Mouse (Mus musculus) hindbrain, embryonic 12.5 days (tissue): ENCODE results near the gene Mtrf1l. TPM values are rescaled to one million over a fixed set of nuclear protein-coding genes. Genes with fewer than 3 reads are reported as not detected.

Experiments
- ATAC-seq: fragments of 200-750 bp; cut with Nextera tagmentation; 2 replicates; pipeline ENCODE4 v1.8.0; 2017; ENCODE audit warnings: moderate TSS enrichment; ENCODE audit not compliant: low FRiP score
- H3K27ac ChIP-seq: fragments of 300-500 bp; sonication (generic); 2 replicates; pipeline ENCODE4 v1.5.1; 2016; ENCODE audit warnings: mild to moderate bottlenecking
- H3K27me3 ChIP-seq: fragments of 300-500 bp; sonication (generic); 2 replicates; pipeline ENCODE4 v1.6.1; 2016; ENCODE audit warnings: mild to moderate bottlenecking
- H3K36me3 ChIP-seq: fragments of 300-500 bp; sonication (generic); 2 replicates; pipeline ENCODE4 v1.6.1; 2016; ENCODE audit warnings: mild to moderate bottlenecking
- H3K4me1 ChIP-seq: fragments of 300-500 bp; sonication (generic); 2 replicates; pipeline ENCODE4 v1.6.1; 2016
- H3K4me2 ChIP-seq: fragments of 300-500 bp; sonication (generic); replicated peaks from 2 replicates; pipeline ENCODE4 v1.6.1; 2016; ENCODE audit warnings: mild to moderate bottlenecking
- H3K4me3 ChIP-seq: fragments of 300-500 bp; sonication (generic); 2 replicates; pipeline ENCODE4 v1.5.1; 2016; ENCODE audit warnings: mild to moderate bottlenecking
- H3K9ac ChIP-seq: fragments of 300-500 bp; sonication (generic); 2 replicates; pipeline ENCODE4 v1.6.1; 2016; ENCODE audit warnings: mild to moderate bottlenecking, moderate library complexity
- H3K9me3 ChIP-seq: fragments of 300-500 bp; sonication (generic); replicated peaks from 2 replicates; pipeline ENCODE4 v1.6.1; 2016; ENCODE audit warnings: mild to moderate bottlenecking
- WGBS: fragments of 180-500 bp; shearing (Covaris S2); methylation state at CpG from one replicate; pipeline ENCODE4 v1.1.7; 2016; 5-methylcytosine and 5-hydroxymethylcytosine counted together
- polyA plus RNA-seq: library from polyadenylated mRNA; unstranded; fragments of >200 nt; fragmentation: Nextera tagmentation; extraction: Ambion mirVana; gene quantifications from 2 replicates; pipeline ENCODE4 v1.2.1, GENCODE M21; 2016

Gene Mtrf1l
- polyA plus RNA-seq, result 11.6 and 12.5 TPM in 2 replicates

- no peaks in the 10 kb centered on the region for H3K9me3 ChIP-seq
- peaks cover 9% of the 10 kb centered on the region for H3K36me3 ChIP-seq
- no peaks in the 10 kb centered on the region for H3K27me3 ChIP-seq
- H3K4me3 ChIP-seq, result peak within 1 kb of the TSS; percentile 91
- peaks cover 13% of the 10 kb centered on the region for H3K4me1 ChIP-seq
- under 1% methylated on average over 47 of the region's 47 CpGs for WGBS
- peak within 1 kb of the TSS; percentile 94 for H3K9ac ChIP-seq
- H3K27ac ChIP-seq, result peak within 1 kb of the TSS; percentile 89
- peak; percentile 97 for ATAC-seq
- peak within 1 kb of the TSS; percentile 70 for H3K4me2 ChIP-seq
These were observed at the start of gene Mtrf1l for GRCm38 (mm10) chr10:5823740-5824491. TSS of gene Mtrf1l (minus strand) at chr10:5823910.

GRCm38 (mm10) chr10:5871081-5871480 is 47.4 kb upstream of the Mtrf1l start:
- Histone ChIP-seq H3K9me3 (no peaks in the 10 kb centered on the region), H3K4me3 (no peak overlapping the region), H3K36me3 (no peaks in the 10 kb centered on the region), H3K4me2 (no peak overlapping the region), H3K9ac (no peak overlapping the region), H3K27me3 (no peaks in the 10 kb centered on the region), H3K27ac (no peak overlapping the region), H3K4me1 (no peaks in the 10 kb centered on the region)
- WGBS, result 45% methylated on average over 4 of the region's 4 CpGs
- no peak for ATAC-seq

- ATAC-seq, result no peak
- Histone ChIP-seq H3K9me3 (no peaks in the 10 kb centered on the region), H3K27me3 (no peaks in the 10 kb centered on the region), H3K4me1 (no peaks in the 10 kb centered on the region), H3K9ac (no peak overlapping the region), H3K4me3 (no peak overlapping the region), H3K4me2 (no peak overlapping the region), H3K27ac (no peak overlapping the region), H3K36me3 (no peaks in the 10 kb centered on the region)
- WGBS, result 79% methylated on average over 11 of the region's 11 CpGs
These were observed 44.4 kb upstream of the Mtrf1l start for GRCm38 (mm10) chr10:5867981-5868552.

- H3K36me3 ChIP-seq, result peaks cover 6% of the 10 kb centered on the region; the same call in 1 of the 2 replicates
- ATAC-seq, result no peak
- H3K4me1 ChIP-seq, result no peaks in the 10 kb centered on the region
- WGBS, result 65% methylated on average over 2 of the region's 2 CpGs
- no peak overlapping the region for H3K4me3 ChIP-seq
- no peaks in the 10 kb centered on the region for H3K9me3 ChIP-seq
- H3K27ac ChIP-seq, result no peak overlapping the region
- H3K9ac ChIP-seq, result no peak overlapping the region
- H3K27me3 ChIP-seq, result no peaks in the 10 kb centered on the region
- H3K4me2 ChIP-seq, result no peak overlapping the region
These were observed 42.3 kb upstream of the Mtrf1l start for GRCm38 (mm10) chr10:5865996-5866395.

GRCm38 (mm10) chr10:5862669-5863068 is 39.0 kb upstream of the Mtrf1l start:
- no peaks in the 10 kb centered on the region for H3K27me3 ChIP-seq
- ATAC-seq, result no peak
- peaks cover 6% of the 10 kb centered on the region; the same call in 1 of the 2 replicates for H3K36me3 ChIP-seq
- H3K4me1 ChIP-seq, result no peaks in the 10 kb centered on the region
- no peaks in the 10 kb centered on the region for H3K9me3 ChIP-seq
- H3K27ac ChIP-seq, result no peak overlapping the region
- H3K4me2 ChIP-seq, result no peak overlapping the region
- WGBS, result 96% methylated on average over 3 of the region's 3 CpGs
- H3K9ac ChIP-seq, result no peak overlapping the region
- no peak overlapping the region for H3K4me3 ChIP-seq

GRCm38 (mm10) chr10:5860849-5861248 is 37.1 kb upstream of the Mtrf1l start:
- H3K4me3 ChIP-seq, result no peak overlapping the region
- H3K9ac ChIP-seq, result no peak overlapping the region
- no peak for ATAC-seq
- H3K27ac ChIP-seq, result no peak overlapping the region
- no peak overlapping the region for H3K4me2 ChIP-seq
- H3K36me3 ChIP-seq, result peaks cover 6% of the 10 kb centered on the region; the same call in 1 of the 2 replicates
- H3K4me1 ChIP-seq, result no peaks in the 10 kb centered on the region
- no peaks in the 10 kb centered on the region for H3K9me3 ChIP-seq
- 85% methylated on average over 3 of the region's 3 CpGs for WGBS
- no peaks in the 10 kb centered on the region for H3K27me3 ChIP-seq

GRCm38 (mm10) chr10:5859729-5860128 is 36.0 kb upstream of the Mtrf1l start:
- Histone ChIP-seq H3K4me3 (no peak overlapping the region), H3K27ac (no peak overlapping the region), H3K4me1 (no peaks in the 10 kb centered on the region), H3K9me3 (no peaks in the 10 kb centered on the region), H3K9ac (no peak overlapping the region), H3K27me3 (no peaks in the 10 kb centered on the region), H3K4me2 (no peak overlapping the region), H3K36me3 (peaks cover 6% of the 10 kb centered on the region; the same call in 1 of the 2 replicates)
- 69% methylated on average over 4 of the region's 4 CpGs for WGBS
- ATAC-seq, result no peak

- 72% methylated on average over 10 of the region's 10 CpGs for WGBS
- H3K36me3 ChIP-seq, result peaks cover 6% of the 10 kb centered on the region; the same call in 1 of the 2 replicates
- no peaks in the 10 kb centered on the region for H3K9me3 ChIP-seq
- no peaks in the 10 kb centered on the region for H3K4me1 ChIP-seq
- H3K4me3 ChIP-seq, result no peak overlapping the region
- H3K27ac ChIP-seq, result no peak overlapping the region
- H3K4me2 ChIP-seq, result no peak overlapping the region
- H3K9ac ChIP-seq, result no peak overlapping the region
- H3K27me3 ChIP-seq, result no peaks in the 10 kb centered on the region
- no peak for ATAC-seq
These were observed 34.4 kb upstream of the Mtrf1l start for GRCm38 (mm10) chr10:5857996-5858549.

- no peak overlapping the region for H3K27ac ChIP-seq
- no peaks in the 10 kb centered on the region for H3K4me1 ChIP-seq
- no peak for ATAC-seq
- no peaks in the 10 kb centered on the region for H3K36me3 ChIP-seq
- WGBS, result 90% methylated on average over 8 of the region's 8 CpGs
- no peak overlapping the region for H3K4me2 ChIP-seq
- no peak overlapping the region for H3K4me3 ChIP-seq
- H3K27me3 ChIP-seq, result no peaks in the 10 kb centered on the region
- H3K9ac ChIP-seq, result no peak overlapping the region
- no peaks in the 10 kb centered on the region for H3K9me3 ChIP-seq
These were observed 29.7 kb upstream of the Mtrf1l start for GRCm38 (mm10) chr10:5853290-5853868.

GRCm38 (mm10) chr10:5846939-5847338 is 23.2 kb upstream of the Mtrf1l start:
- H3K27ac ChIP-seq, result no peak overlapping the region
- no peaks in the 10 kb centered on the region for H3K27me3 ChIP-seq
- WGBS, result 41% methylated on average over 2 of the region's 2 CpGs
- no peaks in the 10 kb centered on the region for H3K36me3 ChIP-seq
- H3K4me3 ChIP-seq, result no peak overlapping the region
- no peak overlapping the region for H3K9ac ChIP-seq
- H3K4me2 ChIP-seq, result no peak overlapping the region
- ATAC-seq, result no peak
- no peaks in the 10 kb centered on the region for H3K4me1 ChIP-seq
- H3K9me3 ChIP-seq, result no peaks in the 10 kb centered on the region

GRCm38 (mm10) chr10:5841369-5841768 is 17.7 kb upstream of the Mtrf1l start:
- Histone ChIP-seq H3K4me3 (no peak overlapping the region), H3K27me3 (no peaks in the 10 kb centered on the region), H3K4me2 (no peak overlapping the region), H3K36me3 (0 out of 2 replicates have a peak, but pooled peaks cover 4% of the 10 kb centered on the region), H3K27ac (no peak overlapping the region), H3K9me3 (no peaks in the 10 kb centered on the region), H3K4me1 (no peaks in the 10 kb centered on the region), H3K9ac (no peak overlapping the region)
- ATAC-seq, result no peak
- 81% methylated on average over 4 of the region's 4 CpGs for WGBS

GRCm38 (mm10) chr10:5826336-5827025 is 2.8 kb upstream of the Mtrf1l start:
- no peak for ATAC-seq
- Histone ChIP-seq H3K36me3 (no peaks in the 10 kb centered on the region), H3K4me2 (no peak overlapping the region), H3K4me3 (no peak overlapping the region), H3K4me1 (peaks cover 13% of the 10 kb centered on the region), H3K9me3 (no peaks in the 10 kb centered on the region), H3K9ac (no peak overlapping the region), H3K27me3 (no peaks in the 10 kb centered on the region), H3K27ac (no peak overlapping the region)
- 80% methylated on average over 6 of the region's 6 CpGs for WGBS
